Mouse (Mus musculus) erythroblast, embryonic 14.5 days (primary cell): ENCODE results near the gene Ak9.

ENCODE experiments used
- GATA1 ChIP-seq: IDR thresholded peaks from 2 replicates; pipeline ENCODE4 v1.6.1; 2012; ENCODE audit warnings: low read length, inconsistent platforms, mixed read lengths
- TAL1 ChIP-seq: IDR thresholded peaks from 3 replicates; pipeline ENCODE4 v1.6.1; 2012; ENCODE audit warnings: low read length, inconsistent platforms, mixed read lengths

- no peak for TF ChIP-seq GATA1
- TF ChIP-seq TAL1, result no peak
These were observed 4.4 kb downstream of the Ak9 start for GRCm38 (mm10) chr10:41308205-41308604.
